Mouse (Mus musculus) megakaryocyte, embryonic 14.5 days (primary cell): ENCODE results near the gene Gm37240. TPM values are rescaled to one million over a fixed set of nuclear protein-coding genes. Genes with fewer than 3 reads are reported as not detected.

Source experiments
- H3K27me3 ChIP-seq: replicated peaks from 2 replicates; pipeline ENCODE3; 2012; ENCODE audit warnings: inconsistent platforms
- H3K36me3 ChIP-seq: replicated peaks from 2 replicates; pipeline ENCODE3; 2012; ENCODE audit warnings: low read length, inconsistent platforms, mixed read lengths
- H3K4me1 ChIP-seq: 2 replicates; pipeline ENCODE4 v1.6.1; 2012; ENCODE audit warnings: inconsistent platforms
- H3K4me3 ChIP-seq: replicated peaks from 2 replicates; pipeline ENCODE3; 2012; ENCODE audit warnings: moderate library complexity, mild to moderate bottlenecking, inconsistent platforms
- H3K9me3 ChIP-seq: 2 replicates; pipeline ENCODE4 v1.6.1; 2012; ENCODE audit warnings: inconsistent platforms
- FLI1 ChIP-seq: IDR thresholded peaks from 2 replicates; pipeline ENCODE4 v1.6.1; 2012; ENCODE audit warnings: low read length, inconsistent platforms, mixed read lengths
- GATA1 ChIP-seq: IDR thresholded peaks from 3 replicates; pipeline ENCODE4 v1.6.1; 2012; ENCODE audit warnings: mixed read lengths, low read length, inconsistent platforms, borderline replicate concordance
- polyA plus RNA-seq: library from polyadenylated mRNA; stranded (reverse); fragments of >175 nt; gene quantifications from 2 replicates; pipeline ENCODE4 v1.2.3, GENCODE M21; 2012; ENCODE audit warnings: low replicate concordance; ENCODE audit not compliant: insufficient read depth

Gm37240 gene
- polyA plus RNA-seq, 1 experiment, result not detected

- Histone ChIP-seq H3K4me3 (no peak overlapping the region), H3K4me1 (no peaks in the 10 kb centered on the region), H3K9me3 (peaks cover 13% of the 10 kb centered on the region), H3K36me3 (no peaks in the 10 kb centered on the region), H3K27me3 (no peaks in the 10 kb centered on the region)
- TF ChIP-seq GATA1 (no peak), FLI1 (no peak)
Observed at GRCm38 (mm10) chr3:85368354-85369120, 518.8 kb downstream of the Gm37240 start.

- Histone ChIP-seq H3K4me1 (no peaks in the 10 kb centered on the region), H3K9me3 (peaks cover 25% of the 10 kb centered on the region), H3K36me3 (no peaks in the 10 kb centered on the region), H3K27me3 (peaks cover 2% of the 10 kb centered on the region), H3K4me3 (no peak overlapping the region)
- no peak for TF ChIP-seq GATA1
- no peak for TF ChIP-seq FLI1
Observed at GRCm38 (mm10) chr3:85364591-85365343, 522.6 kb downstream of the Gm37240 start.

- Histone ChIP-seq H3K9me3 (peaks cover 23% of the 10 kb centered on the region), H3K27me3 (peaks cover 2% of the 10 kb centered on the region), H3K4me3 (no peak overlapping the region), H3K36me3 (no peaks in the 10 kb centered on the region), H3K4me1 (no peaks in the 10 kb centered on the region)
- no peak for TF ChIP-seq FLI1
- no peak for TF ChIP-seq GATA1
Observed at GRCm38 (mm10) chr3:85362883-85363282, 524.4 kb downstream of the Gm37240 start.

- TF ChIP-seq FLI1 (no peak), GATA1 (no peak)
- Histone ChIP-seq H3K4me3 (no peak overlapping the region), H3K4me1 (no peaks in the 10 kb centered on the region), H3K27me3 (peaks cover 12% of the 10 kb centered on the region), H3K9me3 (no peaks in the 10 kb centered on the region), H3K36me3 (no peaks in the 10 kb centered on the region)
Observed at GRCm38 (mm10) chr3:85356373-85356772, 530.9 kb downstream of the Gm37240 start.

GRCm38 (mm10) chr3:85348021-85348420 lies 539.3 kb downstream of the Gm37240 start:
- peaks cover 5% of the 10 kb centered on the region for H3K27me3 ChIP-seq
- TF ChIP-seq GATA1 (no peak), FLI1 (no peak)

GRCm38 (mm10) chr3:85341103-85341860 lies 546.0 kb downstream of the Gm37240 start:
- no peaks in the 10 kb centered on the region for H3K4me1 ChIP-seq
- H3K9me3 ChIP-seq, result no peaks in the 10 kb centered on the region
- H3K4me3 ChIP-seq, result no peak overlapping the region
- no peaks in the 10 kb centered on the region for H3K36me3 ChIP-seq
- no peak for TF ChIP-seq GATA1
- TF ChIP-seq FLI1, result no peak
- H3K27me3 ChIP-seq, result no peaks in the 10 kb centered on the region

More at GRCm38 (mm10) chr3:85348021-85348420, 539.3 kb downstream of the Gm37240 start:
- H3K4me3 ChIP-seq, result no peak overlapping the region
- H3K9me3 ChIP-seq, result no peaks in the 10 kb centered on the region
- H3K36me3 ChIP-seq, result no peaks in the 10 kb centered on the region
- no peaks in the 10 kb centered on the region for H3K4me1 ChIP-seq

- Histone ChIP-seq H3K4me1 (no peaks in the 10 kb centered on the region), H3K27me3 (peaks cover 2% of the 10 kb centered on the region), H3K9me3 (no peaks in the 10 kb centered on the region), H3K36me3 (no peaks in the 10 kb centered on the region), H3K4me3 (no peak overlapping the region)
- no peak for TF ChIP-seq FLI1
- TF ChIP-seq GATA1, result no peak
Observed at GRCm38 (mm10) chr3:85340491-85340890, 546.8 kb downstream of the Gm37240 start.

- Histone ChIP-seq H3K27me3 (peaks cover 3% of the 10 kb centered on the region), H3K4me1 (no peaks in the 10 kb centered on the region), H3K4me3 (no peak overlapping the region), H3K9me3 (no peaks in the 10 kb centered on the region), H3K36me3 (no peaks in the 10 kb centered on the region)
- TF ChIP-seq GATA1 (no peak), FLI1 (no peak)
Observed at GRCm38 (mm10) chr3:85339926-85340325, 547.4 kb downstream of the Gm37240 start.

- Histone ChIP-seq H3K4me3 (no peak overlapping the region), H3K9me3 (no peaks in the 10 kb centered on the region), H3K4me1 (no peaks in the 10 kb centered on the region), H3K36me3 (no peaks in the 10 kb centered on the region), H3K27me3 (peaks cover 3% of the 10 kb centered on the region)
- TF ChIP-seq GATA1, result no peak
- no peak for TF ChIP-seq FLI1
Observed at GRCm38 (mm10) chr3:85339269-85339820, 548.0 kb downstream of the Gm37240 start.
